Mouse (Mus musculus) liver, adult 2 months (tissue): ENCODE data around the gene Cib3.

ENCODE experiments used
- CTCF ChIP-seq: fragments of 200-500 bp; IDR thresholded peaks from 2 replicates; pipeline ENCODE4 v1.5.1; 2011; ENCODE audit warnings: low read depth, low read length, control low read depth
- POLR2A ChIP-seq: fragments of 200-500 bp; IDR thresholded peaks from 2 replicates; pipeline ENCODE4 v1.6.1; 2011; ENCODE audit warnings: low read length, control low read depth; ENCODE audit not compliant: insufficient read depth; ENCODE audit errors: extremely low read depth

DNA sequence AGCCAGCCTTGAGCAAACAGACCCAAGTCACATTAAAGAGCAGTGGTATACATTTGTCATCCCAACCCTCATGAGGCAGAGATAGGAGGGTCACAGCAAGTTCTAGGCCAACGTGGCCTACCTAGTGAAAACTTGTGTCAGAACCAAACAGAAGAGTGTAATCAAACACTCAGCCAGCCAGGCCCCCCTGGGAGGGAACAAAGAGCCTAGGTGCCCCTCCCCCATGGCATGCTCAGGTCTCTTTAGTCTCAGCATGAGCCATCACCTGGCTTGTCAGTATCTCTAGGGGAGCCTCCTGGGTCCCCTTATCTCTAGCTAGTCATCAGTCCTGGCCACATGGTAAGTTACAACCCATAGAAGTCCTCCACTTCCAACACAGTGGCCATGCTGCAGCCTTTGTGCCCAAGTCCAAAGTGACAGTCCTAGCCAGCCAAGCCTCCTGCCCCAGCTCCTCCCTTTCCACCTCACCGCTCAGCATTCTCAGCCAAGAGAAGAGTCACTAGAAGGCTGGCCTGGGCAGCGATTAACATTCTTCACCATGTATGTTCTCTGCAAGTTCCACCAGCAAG is 42.9 kb downstream of the Cib3 start:
- TF ChIP-seq CTCF (no peak), POLR2A (0 out of 2 replicates have a peak, but pooled peaks have one; percentile 4)
